Mouse (Mus musculus) right cerebral cortex, postnatal 36 days (tissue): Measurements from ENCODE around the gene Pi4kb.
"Not testable (repeated sequence)": the region's sequence is repeated elsewhere in the genome, so short reads cannot be mapped to it uniquely, and the experiment has no call there.

Experiments
- DNase-seq, 2 experiments: peaks; one replicate each; pipeline ENCODE4 v3.0.0; 2022; ENCODE audit warnings: low spot score in 2 of 2, mixed read lengths in 1 of 2

Pi4kb gene

DNA sequence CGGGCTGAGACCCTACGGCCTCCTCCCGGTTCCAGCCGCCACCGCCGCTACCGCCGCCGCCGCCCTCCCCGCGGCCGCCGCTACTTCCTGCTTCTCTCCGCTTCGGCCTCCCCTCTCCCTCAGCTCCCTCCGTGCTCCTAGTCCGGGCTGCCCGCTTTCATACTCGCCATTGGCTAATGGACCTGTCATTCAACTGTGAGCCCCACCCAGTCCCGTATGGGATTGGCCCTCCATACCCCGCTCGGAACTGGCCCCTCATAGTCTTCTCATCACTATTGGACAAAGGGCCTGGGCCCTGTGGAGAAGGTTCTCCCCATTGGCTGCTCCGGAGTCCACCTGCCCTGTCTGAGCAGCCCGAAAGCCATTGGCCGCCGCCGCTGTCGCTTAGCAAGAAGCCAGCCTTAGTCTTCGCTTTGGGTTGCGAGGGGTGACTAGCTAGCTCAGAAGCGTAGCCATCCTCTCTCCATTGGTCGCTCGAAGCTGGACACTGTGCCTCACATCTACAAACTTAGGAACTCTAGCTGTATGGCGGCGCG is 40.9 kb downstream of the Pi4kb start, which contains the start of gene Zfp687:
TSS of gene Zfp687 (minus strand) at position 112 of the 536 bp plus-strand sequence.
- peak; percentile 99 for DNase-seq

DNA sequence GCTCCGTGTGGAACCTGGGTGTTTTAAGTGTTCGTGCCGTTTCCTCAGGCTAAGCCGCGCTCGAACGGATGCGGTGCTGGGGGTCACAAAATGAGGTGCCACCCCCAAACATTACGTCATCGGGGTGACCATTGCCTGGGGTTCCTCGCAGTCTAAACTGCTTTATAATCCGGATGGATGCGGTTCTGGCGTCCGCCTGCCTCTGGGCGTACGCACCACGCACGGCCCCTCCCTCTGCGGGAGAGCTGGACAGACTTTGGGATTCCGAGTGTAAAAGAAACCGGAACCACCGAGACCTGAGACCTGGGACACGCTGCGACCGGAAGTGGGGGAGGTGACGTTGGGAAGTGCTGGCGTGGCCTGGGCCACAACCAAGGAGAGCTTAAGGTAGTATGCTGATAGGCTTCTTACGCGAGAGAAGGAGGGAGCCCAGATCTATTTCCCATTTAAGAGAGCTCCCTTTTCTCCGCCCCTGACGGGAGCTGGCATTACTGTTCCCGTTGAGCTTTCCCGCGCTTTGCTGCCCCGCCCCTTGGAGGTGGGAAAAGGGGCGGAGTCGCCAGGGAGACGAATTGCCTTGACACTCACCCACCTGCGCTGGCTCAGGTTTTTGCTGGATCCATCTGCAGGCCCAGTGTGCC is 41.5 kb downstream of the Pi4kb start:
- DNase-seq = peak; percentile 90 to 95

DNA sequence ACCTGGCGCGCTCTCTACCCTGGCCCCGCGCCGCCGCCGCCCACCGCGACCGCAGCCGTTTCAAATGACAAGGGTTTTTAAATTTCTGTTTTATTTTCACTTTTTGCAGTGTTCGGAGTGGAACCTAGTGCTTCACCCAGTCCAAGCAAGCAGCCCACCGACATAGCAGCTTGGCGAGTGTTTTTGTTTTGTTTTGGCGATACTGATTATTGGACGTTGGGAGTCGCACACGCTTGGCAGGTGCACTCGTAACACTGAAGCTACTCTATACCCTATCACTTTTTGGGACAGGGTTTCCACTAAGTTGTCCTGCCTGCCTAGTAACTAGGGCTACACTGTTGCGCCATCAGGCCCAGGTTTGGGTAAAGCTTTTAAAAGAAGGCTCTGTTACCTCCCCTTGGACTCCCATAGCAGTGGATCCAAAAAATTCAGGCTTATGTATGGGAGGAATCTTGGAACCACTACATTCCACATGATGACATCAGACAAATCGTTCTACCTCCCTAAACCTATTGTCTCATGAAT is 42.1 kb downstream of the Pi4kb start:
- no peak for DNase-seq

DNA sequence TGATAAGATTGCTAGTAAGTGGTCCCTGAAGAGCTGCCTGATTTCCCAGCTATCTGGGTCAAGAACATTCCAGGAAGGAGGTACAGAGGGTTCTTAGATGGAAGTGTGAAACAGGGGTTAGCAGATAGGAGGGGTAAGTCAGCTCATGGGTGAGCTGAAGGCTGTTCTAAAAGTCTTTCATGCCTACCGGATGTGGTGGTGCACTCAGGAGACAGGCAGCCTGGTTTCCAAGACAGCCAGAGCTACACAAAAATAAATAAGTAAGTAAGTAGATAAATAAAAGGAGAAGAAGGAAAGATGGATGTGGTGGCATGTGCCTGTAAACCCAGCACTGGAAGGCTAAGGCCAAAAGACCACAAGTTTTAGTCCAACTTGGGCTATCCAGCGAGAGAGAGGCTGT is 44.2 kb downstream of the Pi4kb start:
- DNase-seq = no peak

DNA sequence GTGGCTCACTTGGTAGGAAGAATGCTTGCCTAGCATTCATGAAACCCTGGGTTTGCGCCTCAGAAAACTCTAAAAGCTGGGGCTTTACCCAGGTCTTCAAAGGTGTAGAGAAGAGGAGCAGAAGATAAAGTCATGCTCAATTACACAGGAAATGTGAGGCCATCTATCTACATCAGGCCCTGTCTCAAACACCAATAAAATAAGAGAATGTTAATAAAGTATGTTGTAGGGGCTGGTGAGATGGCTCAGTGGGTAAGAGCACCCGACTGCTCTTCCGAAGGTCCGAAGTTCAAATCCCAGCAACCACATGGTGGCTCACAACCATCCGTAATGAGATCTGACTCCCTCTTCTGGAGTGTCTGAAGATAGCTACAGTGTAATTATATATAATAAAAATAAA is 46.4 kb downstream of the Pi4kb start:
- DNase-seq = not testable (repeated sequence)

DNA sequence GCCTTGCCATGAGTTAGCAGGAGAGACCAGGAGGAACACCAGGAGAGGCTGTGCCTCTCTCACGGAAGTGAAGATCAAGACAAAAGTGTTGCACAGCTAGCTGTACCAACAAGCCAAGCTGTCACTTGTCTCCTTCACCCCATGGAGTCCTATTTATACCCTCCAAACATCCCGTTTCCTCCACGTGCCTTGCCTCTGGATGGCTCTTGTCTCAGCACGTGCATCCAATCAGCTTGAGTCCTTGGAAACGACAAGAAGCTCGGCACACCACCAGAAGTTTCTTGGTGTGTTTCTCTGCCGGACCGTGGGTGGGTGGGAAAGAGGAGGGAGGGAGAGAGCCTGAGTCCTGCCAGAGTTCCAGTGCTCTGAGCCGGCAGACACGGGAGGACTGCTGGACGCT is 50.0 kb downstream of the Pi4kb start:
- DNase-seq = peak in 1 of 2 experiments; percentile 45

DNA sequence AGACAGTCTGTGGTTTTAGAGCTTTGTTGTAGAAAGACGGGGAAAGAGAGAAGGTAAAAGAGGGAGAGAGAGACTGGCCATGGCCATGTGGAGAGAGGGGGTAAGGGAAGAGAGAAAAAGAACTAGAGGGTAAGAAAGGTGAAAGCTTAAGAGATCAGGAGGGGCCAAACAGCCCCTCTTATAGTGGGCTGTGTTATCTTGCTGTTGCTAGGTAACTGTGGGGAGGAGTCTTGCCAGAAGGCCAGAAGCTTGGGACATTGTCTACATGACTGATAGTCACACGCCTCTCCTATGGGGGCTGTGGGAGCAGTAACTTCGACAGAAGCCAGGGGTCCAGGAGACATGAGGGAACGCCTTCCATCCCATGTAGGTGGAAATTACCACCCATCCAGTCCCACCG is 50.7 kb downstream of the Pi4kb start:
- DNase-seq = no peak

DNA sequence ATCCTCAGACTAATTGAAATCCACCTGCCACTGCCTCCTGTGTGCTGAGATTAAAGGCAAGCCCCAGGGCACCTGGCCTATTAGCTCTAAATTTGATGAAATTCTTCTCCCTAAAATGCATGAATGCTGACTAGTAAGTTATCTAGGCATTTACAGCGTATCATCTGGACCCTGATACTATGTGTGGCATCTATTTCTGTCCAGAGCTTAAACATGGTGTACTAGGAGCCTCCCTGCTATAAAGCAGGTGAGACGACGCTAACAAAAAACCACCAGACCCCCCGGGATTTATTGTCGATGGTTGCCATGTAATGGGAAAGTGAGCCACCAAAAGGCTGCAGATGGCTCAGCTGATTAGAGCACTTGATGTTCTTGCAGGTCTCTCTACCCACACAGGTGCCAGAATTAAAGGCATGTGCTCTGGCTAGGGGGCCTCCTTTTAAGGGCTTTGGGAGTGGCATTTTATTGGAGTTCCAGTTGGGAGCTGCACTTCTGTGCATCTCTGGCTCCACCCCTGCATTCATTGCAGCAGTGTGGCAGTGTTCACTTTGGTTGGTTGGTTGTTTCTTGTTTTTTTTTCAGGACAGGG is 52.6 kb downstream of the Pi4kb start:
- DNase-seq = no peak

DNA sequence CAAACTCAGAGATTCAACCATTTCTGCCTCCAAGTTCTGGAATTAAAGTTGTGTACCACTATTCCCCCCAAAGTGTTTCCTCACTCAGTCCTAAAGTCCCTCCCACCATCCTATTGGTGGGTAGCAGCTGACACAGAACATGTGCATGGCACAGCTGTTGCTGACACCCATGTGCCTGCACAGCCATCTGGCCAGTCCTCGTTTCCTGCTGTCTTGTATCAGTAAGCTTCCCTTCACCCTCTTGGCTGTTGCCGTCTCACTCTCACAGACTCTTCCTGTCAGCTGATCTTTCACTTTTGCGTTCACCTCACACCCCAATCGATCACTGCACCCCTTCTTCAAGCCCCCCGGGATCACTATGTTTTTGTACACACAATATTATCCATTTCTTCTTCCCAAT is 53.2 kb downstream of the Pi4kb start:
- DNase-seq = peak; percentile 59

DNA sequence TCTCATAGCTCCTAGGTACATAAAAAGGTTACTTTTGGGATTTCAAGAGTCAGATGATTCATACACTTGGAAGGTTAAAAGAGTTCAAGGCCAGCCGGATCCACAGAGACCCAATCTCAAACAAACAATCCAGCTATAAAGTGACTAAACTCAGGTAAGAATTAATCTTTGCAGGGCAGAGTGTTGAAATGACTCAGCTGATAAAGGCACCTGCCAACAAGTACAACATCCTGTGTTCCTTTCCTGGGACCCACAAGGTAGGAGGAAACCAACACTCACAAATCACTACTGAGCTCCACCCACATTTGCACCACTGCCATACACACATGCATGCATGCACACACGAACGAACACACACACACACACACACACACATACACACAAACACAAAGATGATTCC is 54.1 kb downstream of the Pi4kb start:
- DNase-seq = no peak

DNA sequence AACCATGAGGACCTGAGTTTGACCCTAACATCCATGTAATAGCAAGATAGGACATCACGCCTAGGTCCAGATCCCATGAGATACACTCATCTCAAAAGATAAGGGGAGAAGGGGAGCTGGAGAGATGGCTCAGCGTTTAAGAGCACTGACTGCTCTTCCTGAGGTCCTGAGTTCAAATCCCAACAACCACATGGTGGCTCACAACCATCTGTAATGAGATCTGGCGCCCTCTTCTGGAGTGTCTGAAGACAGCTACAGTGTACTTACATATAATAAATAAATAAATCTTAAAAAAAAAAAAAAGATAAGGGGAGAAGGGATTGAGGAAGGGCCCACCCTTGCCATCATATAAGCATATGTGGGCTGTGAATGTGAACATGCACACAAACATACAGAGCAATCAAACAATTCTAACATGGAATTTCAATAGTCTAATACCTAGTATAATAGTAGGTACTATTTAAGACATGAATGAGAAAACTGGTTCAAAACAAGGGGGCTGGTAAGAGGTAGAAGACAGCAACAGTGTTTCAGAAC is 54.8 kb downstream of the Pi4kb start:
- not testable (repeated sequence) for DNase-seq

DNA sequence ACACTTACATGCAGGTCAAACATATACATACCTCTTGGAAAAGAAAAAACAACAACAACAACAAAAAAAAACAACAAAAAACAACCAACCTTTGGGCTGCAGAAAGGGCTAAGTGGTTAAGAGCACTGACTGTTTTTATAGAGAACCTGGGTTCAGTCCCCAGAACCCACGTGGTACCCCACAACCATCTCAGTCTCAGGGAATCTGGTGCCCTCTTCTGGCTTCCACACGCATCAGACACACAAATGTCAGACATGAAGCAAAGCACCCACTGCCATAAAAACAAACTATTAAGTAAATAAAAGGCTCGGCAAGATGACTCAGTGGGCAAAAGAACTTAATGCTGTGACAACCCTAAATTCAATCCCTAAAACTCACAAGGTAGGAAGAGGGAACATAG is 55.4 kb downstream of the Pi4kb start:
- no peak for DNase-seq

DNA sequence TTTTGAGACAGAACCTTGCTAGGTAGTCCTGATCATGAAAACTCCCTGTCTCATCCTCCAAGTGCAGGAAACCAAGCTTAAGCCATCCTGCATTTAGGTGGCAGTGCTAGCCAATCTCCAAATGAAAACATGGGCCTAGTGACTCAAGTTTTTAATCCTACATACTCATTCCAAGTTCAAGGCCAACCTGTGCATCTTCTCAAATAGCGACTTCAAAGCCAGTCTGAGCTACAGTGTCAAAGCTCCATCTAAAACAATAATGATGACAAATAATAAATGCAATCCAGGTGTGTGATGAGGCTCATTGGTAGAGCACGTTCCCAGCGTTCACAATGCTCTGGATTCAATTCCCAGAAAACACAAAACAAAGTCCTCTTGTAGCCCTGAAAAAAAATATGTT is 67.1 kb downstream of the Pi4kb start:
- no peak for DNase-seq

DNA sequence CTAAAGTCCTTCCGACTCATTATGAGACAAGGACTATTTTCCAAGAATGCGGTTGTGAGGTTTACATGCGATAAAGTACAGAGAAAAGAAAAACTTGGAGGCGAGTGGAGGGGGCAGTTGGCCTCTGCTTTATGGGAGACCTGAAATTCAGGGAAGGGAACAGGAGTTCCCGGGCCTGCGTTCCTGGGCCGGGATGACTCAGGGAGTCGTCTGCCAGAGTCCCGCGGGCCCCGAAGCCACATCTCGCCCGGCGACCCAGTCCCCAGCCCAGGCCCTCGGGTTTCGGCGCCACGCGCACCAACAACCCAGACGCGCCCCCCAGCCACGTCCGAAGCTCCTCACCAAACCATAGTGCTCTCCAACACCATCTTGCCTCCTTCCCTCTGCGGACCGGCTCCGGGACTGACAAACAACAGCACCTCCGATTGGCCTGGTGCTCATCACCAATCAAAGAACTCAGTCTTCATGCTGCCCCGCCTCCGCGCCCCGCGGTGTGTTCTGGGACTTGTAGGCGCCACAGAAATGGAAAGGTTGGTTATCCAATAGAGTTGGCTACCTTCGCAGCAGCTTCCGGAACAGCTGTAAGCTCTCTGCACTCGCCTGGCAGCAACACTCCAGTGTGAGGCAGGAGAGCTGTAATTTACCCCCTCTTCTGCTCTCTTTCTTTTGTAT is 67.8 kb downstream of the Pi4kb start, which contains the start of gene Psmd4:
TSS of gene Psmd4 (minus strand) at position 449 of the 672 bp plus-strand sequence.
- DNase-seq = peak; percentile 98 to 99

DNA sequence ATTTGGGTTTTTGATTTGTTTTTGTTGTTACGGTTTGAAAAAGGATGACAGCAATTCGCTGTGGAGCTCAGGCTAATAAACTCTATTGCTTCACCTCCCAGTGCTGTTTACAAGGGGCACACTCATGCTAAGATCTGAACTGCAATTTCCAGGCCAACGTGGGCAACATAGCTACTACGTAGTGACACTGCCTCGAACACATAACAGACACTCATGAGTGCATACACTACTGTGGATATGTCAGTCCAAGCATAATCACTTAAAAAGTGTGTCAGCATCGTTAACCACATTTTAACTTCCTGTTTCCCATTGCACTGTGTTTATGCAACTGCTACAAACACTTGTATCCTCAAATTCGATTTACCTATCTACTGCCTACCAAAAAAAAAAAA is 68.3 kb downstream of the Pi4kb start:
- no peak for DNase-seq

DNA sequence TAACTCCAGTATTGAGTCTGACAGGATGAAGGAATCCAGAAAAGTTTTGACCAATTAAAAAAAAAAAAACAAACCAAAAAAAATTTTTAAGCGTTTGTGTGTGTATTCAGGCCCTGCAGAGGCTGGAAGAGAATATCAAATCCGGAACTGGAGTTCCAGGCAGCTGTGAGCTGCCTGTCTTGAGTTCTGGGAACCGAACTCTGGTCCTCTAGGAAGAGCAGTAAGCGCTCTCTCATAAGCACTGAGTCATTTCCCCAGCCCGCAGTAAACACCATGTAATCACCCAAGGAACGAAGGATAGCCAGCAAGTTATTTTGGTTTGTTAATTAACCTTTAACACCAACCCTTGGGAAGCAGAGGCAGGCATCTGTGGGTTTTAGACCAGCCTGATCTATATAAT is 68.7 kb downstream of the Pi4kb start:
- no peak for DNase-seq

DNA sequence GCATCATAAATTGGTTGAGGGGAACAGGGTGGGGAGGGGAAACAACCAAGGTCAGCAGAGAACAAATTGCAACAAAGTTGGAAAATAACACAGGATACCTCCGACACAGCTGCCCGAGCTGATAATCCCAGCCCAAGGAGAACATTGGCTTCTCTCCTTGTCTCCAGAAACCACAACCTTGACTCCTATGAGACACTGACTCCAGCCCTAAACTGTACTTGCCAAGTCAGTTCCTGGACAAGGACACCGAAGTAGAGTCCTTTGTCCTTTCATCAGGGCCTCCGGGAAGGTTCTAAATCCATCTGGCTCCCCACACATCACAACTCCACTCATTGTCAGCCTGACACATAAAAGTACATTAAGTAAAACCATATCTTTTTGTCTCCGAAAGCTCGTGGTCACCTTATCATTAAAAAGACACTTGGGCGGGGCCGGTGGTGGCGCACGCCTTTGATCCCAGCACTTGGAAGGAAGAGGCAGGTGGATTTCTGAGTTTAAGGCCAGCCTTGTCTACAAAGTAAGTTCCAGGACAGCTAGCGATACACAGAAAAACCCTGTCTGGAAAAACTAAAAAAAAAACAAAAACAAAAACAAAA is 72.0 kb downstream of the Pi4kb start:
- DNase-seq = no peak

DNA sequence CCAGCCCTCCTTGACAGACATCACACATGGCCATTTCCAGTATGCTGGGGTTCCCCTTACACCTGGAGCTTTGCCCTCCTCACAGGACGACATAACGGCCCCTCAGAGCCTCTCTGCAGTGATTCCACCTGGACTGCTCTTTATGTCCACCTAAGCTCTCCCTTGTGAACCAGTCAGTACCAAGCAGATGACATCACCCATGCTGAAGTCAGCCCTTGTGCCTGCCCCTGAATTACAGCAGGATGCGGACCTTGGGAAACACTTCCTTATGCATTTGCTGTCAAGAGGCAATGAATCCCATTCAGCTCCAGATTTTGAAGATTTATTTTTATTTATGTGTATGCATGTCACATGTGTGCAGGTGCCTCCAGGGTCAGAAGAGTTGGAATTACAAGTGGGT is 73.4 kb downstream of the Pi4kb start:
- DNase-seq = no peak

DNA sequence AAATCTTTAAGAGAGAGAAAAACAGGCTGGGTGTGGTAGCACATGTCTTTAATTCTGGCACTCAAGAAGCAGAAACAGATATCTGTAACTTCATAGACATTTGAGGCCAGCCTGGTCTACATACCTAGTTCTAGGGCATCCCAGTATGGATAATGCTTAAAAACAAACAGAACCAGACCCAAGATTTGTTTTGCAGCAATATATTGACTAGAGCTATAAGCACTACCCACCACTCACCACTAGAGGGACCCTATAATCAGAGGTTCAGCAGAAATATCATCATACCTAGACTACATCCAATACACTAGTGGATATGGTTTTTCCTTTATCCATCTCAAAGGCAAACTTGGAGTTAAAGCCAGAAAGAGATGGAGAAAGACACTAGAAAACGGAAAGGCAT is 78.4 kb downstream of the Pi4kb start:
- no peak for DNase-seq

DNA sequence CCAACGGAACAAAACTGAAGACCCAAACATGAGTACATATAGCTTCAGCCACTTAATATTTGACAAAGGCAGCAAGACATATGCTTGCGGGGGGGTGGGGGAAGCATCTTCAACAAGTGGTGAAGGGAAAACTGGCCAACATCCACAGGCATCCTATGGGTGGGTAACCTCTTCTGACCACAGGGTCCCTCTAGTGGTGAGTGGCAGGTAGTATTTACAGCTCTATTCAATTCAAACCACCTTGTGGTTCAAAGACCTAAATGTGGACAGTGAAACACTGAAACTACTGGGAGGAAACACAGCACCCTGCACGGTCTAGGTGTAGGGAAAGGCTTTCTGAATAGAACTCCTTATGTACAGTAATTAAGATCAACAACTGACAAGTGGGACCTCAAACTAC is 79.2 kb downstream of the Pi4kb start:
- DNase-seq = no peak

DNA sequence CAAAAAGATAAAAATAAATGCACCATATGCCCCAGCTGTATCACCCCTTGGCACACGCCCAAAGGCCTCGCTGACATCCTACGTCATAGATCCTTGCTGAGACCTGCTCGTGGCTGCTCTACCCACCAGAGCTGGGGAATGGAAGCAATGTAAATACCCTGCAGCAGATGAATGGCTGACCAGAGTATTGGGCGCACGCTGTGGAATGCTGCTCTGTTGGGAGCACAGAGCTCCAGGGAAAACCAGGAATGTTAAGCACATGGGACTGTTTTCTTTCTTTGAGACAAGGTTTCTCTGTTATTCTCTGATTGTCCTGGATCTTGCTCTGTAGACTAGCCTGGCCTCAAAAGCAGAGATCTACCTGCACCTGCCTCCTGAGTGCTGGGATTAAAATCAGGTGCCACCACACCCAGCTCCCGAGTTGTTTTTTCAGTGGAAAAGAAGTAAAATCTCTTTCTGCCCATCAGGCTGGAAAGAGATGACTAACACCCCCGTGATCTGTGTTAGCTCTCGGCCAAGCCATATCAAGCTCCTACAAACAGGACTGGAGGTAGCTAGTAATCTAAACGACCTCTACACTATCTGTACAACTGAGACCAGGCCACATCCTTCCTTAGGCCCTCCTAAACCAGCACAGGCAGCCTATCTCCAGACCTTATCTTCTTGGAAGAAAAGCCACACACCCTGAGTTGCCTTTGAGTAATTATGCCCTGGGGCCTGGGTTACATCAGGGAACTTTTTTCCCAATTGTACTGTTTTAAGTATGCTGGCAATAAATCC is 80.1 kb downstream of the Pi4kb start:
- no peak for DNase-seq
